In the genomic region with DNA sequence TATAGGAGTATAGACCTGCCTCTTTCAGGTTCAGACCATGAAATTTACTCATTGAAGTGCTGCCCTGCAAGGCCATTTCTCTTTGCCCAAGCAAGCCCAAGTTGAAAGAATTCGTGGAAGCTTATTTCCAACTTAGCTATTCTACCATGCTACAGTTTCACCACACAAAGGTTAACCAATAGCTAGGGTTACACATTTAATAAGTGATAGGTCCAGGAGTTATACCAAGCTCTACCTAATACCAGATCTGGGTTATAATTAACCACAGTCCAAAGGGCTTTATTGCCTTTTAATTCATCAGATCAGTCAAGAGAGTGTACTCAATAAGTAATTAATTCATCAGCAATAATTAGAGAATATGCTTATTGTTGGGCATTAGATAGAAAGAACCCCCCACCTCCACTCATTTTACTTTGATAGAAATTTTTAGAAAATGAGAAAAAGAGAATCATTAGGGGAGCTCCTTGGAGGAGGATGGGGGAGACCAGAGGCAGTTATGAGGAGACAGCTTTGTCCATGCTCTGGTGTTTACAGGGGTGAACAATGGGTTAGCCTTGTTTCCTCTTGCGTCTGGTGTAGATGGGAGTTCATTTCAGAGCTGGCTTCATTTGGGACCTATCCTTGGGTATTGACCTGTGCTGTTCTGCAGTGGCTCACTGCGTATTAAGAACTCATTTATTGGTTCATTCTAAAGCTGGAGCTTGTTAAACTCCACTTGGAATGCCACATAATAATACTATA, we compare ENCODE assay signal across 20 mouse cellular contexts.
DNase-seq lines count a peak whose midpoint lies in the region; ATAC-seq and TF ChIP-seq lines count a peak whose summit lies in the region.
"Had no signal": no experiment of that assay in that cellular context is flagged by ENCODE, and none has a peak within 500 bp of the region (broad histone marks: within the 10 kb centered on the region; RNA-seq: fewer than 3 reads in every experiment).

No protein-coding gene starts in this region.

- H3K4me3 ChIP-seq in kidney, adult 2 months (ENCODE audit: insufficient read depth, low read depth, low read length): no peak overlapping the region
- no peak overlapping the region for H3K4me3 ChIP-seq in kidney, embryonic 15.5 days (replicated peaks)
- H3K4me3 ChIP-seq: embryonic facial prominence, embryonic 10.5 days; forebrain, embryonic 13.5 days; gastrocnemius, adult 2 months; hindbrain, embryonic 12.5 days had no signal

- TF ChIP-seq CTCF in kidney, adult 2 months (conservative IDR thresholded peaks at IDR 0.05; ENCODE audit: insufficient read depth, insufficient read length, low read depth, low read length): no peak

- ATAC-seq in kidney, embryonic 15.5 days (replicated peaks; ENCODE audit: low FRiP score): peak; percentile 97
- ATAC-seq: forebrain, embryonic 13.5 days; forebrain, postnatal 0 days; hindbrain, embryonic 16.5 days had no signal

- peak; percentile 19 for DNase-seq in kidney, adult 18-20 months
- DNase-seq in kidney, adult 2 months: peak; percentile 88
- peak; percentile 19 to 76 for DNase-seq in kidney, postnatal 36 days
- DNase-seq in cerebellum, adult 9-10 months: no peak
- no peak for DNase-seq in cerebellum, adult 18-20 months
- DNase-seq: adrenal gland, adult 8-10 months; cerebellum, adult 11 months; cerebellum, adult 9-11 months; cerebellum, postnatal 36 days; forebrain, postnatal 0 days; gastrocnemius, adult 2 months; gastrocnemius, postnatal 25 days; heart, adult 11 months; heart, postnatal 10 days; heart, postnatal 4 days had no signal

- TF ChIP-seq POLR2A in kidney, adult 2 months (IDR thresholded peaks at IDR 0.05; ENCODE audit: low read depth, low read length): no peak

- H3K9me3 ChIP-seq in kidney, embryonic 15.5 days (replicated peaks): no peaks in the 10 kb centered on the region
- H3K9me3 ChIP-seq: embryonic facial prominence, embryonic 10.5 days; forebrain, embryonic 13.5 days; hindbrain, embryonic 12.5 days had no signal

- no peak overlapping the region for H3K9ac ChIP-seq in kidney, embryonic 15.5 days
- H3K9ac ChIP-seq: forebrain, embryonic 13.5 days; forebrain, postnatal 0 days; hindbrain, embryonic 12.5 days had no signal

- H3K27me3 ChIP-seq in kidney, adult 2 months (replicated peaks; ENCODE audit: control insufficient read depth, insufficient read depth, low read length): no peaks in the 10 kb centered on the region
- H3K27me3 ChIP-seq in kidney, embryonic 15.5 days: no peaks in the 10 kb centered on the region
- H3K27me3 ChIP-seq: forebrain, embryonic 13.5 days; hindbrain, embryonic 12.5 days had no signal

- 33% methylated on average over 3 of the region's 3 CpGs for WGBS in kidney, adult 2 months
- 66% methylated on average over 3 of the region's 3 CpGs for WGBS in kidney, embryonic 15.5 days

- no peak overlapping the region for H3K4me2 ChIP-seq in kidney, embryonic 15.5 days
- H3K4me2 ChIP-seq: forebrain, embryonic 13.5 days; hindbrain, embryonic 12.5 days had no signal

- H3K27ac ChIP-seq in kidney, adult 2 months (ENCODE audit: insufficient read depth, low read depth, low read length): peak overlapping the region; percentile 100
- H3K27ac ChIP-seq in kidney, embryonic 15.5 days: peak overlapping the region; percentile 74
- H3K27ac ChIP-seq: embryonic facial prominence, embryonic 10.5 days; forebrain, embryonic 13.5 days; gastrocnemius, adult 2 months; hindbrain, embryonic 12.5 days had no signal

- no peaks in the 10 kb centered on the region for H3K36me3 ChIP-seq in kidney, adult 2 months (ENCODE audit: control insufficient read depth, insufficient read depth, low read length)
- no peaks in the 10 kb centered on the region for H3K36me3 ChIP-seq in kidney, embryonic 15.5 days
- H3K36me3 ChIP-seq: embryonic facial prominence, embryonic 10.5 days; hindbrain, embryonic 12.5 days had no signal

- H3K4me1 ChIP-seq in kidney, adult 2 months (ENCODE audit: control insufficient read depth, insufficient read depth, low read length): peaks cover 18% of the 10 kb centered on the region
- H3K4me1 ChIP-seq in kidney, embryonic 15.5 days: 0 out of 2 replicates have a peak, but pooled peaks cover 3% of the 10 kb centered on the region
- H3K4me1 ChIP-seq: embryonic facial prominence, embryonic 10.5 days; forebrain, embryonic 13.5 days; hindbrain, embryonic 12.5 days had no signal

Comparison
In these comparisons a context has a peak if more than half of its experiments do, and no peak if none do; other contexts are left out.
1. DNase-seq: peak in kidney, adult 18-20 months (single experiment), kidney, adult 2 months (single experiment) and kidney, postnatal 36 days (2 of 2); none in cerebellum, adult 9-10 months (single experiment) and cerebellum, adult 18-20 months (0 of 2).